Mouse (Mus musculus) ovary, postnatal 36 days (tissue): ENCODE results near the gene Tia1.
"Not testable (repeated sequence)": the region's sequence is repeated elsewhere in the genome, so short reads cannot be mapped to it uniquely, and the experiment has no call there.

Experiments
- DNase-seq: peaks from one replicate; pipeline ENCODE4 v3.0.0; 2022; ENCODE audit warnings: low spot score, mixed read lengths

Tia1 gene

DNA sequence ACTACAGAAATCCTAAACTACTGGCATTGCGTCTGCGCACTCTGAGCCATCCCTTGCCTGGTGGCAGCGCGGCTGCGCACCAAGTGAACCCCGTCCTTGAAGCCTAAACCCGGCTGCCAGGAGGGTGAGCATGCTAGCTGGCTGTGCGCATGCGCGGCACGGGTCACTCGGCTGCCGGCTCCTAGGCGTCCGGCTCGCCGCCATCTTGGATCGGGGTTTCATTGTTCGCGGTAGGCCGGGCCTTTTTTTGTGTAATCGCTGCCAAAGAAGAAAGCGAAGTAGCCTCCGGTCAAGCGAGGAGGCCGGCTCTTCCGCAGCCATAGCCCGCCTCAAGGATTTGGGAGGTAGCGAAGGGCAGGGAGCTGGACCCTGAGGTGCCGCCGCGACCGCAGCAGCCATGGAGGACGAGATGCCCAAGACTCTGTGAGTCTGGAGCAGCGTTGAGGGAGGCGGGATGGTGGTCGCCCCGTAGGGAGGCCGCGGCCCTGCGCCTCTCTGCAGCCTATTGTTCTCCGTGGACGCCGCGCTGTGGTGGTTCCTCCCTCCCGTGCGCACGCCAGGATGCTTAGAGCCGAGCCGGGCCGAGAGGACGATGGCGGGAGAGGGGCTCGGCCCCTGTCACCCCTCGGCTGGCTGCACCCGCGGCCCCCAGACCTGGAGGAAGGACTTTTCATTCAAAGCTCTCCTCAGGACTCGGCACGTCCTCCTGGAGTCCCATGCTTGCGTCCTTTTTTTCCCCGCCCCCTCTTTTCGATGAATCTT is at the start of gene Tia1:
Gene Tia1, plus strand, starts transcription at position 120 of the 762 bp plus-strand sequence.
- peak; percentile 97 for DNase-seq

DNA sequence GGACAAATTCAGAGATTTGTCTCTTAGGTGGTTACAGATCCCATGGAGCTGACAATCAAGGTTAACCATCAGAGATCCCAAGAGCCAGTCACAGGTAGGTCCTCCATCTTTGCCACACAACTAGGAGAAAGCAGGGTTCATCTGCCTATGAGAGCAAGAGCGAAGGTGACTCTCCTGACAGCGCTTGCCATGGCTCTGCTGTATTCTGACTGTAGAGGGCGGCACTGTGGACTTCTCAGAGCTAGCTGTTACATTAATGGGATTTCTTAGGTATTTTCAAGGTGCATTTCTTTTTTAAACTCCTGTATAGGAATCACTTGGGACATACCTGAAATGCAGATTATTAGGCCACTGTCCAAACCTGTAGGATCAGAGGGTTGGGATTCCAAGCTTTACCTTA is 49.1 kb upstream of the Tia1 start:
- no peak for DNase-seq

- no peak for DNase-seq
Observed at GRCm38 (mm10) chr6:86356956-86357355, 47.1 kb upstream of the Tia1 start.

- peak; percentile 60 for DNase-seq
Observed at GRCm38 (mm10) chr6:86360691-86361090, 43.3 kb upstream of the Tia1 start.

- DNase-seq = no peak
Observed at GRCm38 (mm10) chr6:86361373-86361772, 42.6 kb upstream of the Tia1 start.

- DNase-seq = peak; percentile 70
Observed at GRCm38 (mm10) chr6:86364442-86365141, 39.4 kb upstream of the Tia1 start.

GRCm38 (mm10) chr6:86365371-86366124 is 38.5 kb upstream of the Tia1 start, which contains the start of gene Fam136a:
Gene Fam136a (plus strand): TSS chr6:86365646.
- DNase-seq = peak; percentile 96

GRCm38 (mm10) chr6:86366125-86366852 is 37.7 kb upstream of the Tia1 start:
- peak; percentile 59 for DNase-seq

GRCm38 (mm10) chr6:86366853-86367249 is 37.2 kb upstream of the Tia1 start:
- DNase-seq = no peak

DNA sequence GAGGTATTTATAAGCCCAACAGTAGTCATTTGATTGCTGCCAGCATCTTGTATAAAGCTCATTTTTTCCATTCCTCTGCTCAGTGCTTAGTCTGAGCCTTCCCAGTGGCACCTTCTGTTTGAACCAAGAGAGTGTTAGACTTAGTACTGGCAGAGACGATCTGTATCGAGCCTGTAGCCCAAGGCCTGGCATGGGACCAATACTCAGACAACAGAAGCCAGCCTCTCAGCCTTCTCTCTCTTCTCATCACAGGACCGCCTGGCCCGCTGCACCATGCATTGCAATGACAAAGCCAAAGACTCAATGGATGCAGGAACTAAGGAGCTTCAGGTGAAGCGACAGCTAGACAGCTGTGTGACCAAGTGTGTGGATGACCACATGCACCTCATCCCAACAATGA is 35.5 kb upstream of the Tia1 start:
- no peak for DNase-seq

- DNase-seq = no peak
Observed at GRCm38 (mm10) chr6:86370093-86370713, 33.8 kb upstream of the Tia1 start.

DNA sequence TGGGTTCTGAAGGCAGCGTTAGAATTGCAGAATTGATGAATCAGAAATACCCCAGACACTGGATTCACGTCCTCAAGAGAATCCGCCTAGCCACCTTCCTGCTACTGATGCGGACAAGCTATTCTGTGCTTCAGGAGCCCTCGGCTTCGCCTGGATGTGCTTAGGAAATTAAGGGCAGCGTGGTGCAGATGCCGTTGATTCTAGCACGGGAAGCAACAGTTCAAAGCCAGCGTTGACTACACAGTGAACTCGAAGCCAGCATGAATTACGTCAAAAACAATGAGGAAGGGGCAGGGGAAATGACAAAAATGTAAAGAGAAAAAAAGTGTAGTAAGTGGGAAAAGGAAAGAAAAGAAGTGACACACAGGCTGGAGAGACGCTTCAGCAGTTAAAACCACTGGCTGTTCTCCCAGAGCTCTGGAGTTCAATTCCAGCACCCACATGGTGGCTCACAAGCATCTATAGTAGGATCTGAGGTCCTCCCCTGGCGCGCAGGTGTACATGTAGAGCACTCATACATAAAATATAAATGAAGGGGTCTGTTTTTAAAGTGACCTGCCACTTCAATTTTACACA is 33.2 kb upstream of the Tia1 start, which contains the start of gene Snrpg:
Gene Snrpg, plus strand, starts transcription at position 541 of the 576 bp plus-strand sequence.
- no peak for DNase-seq

- peak; percentile 93 for DNase-seq
Observed at GRCm38 (mm10) chr6:86371340-86371911, 32.6 kb upstream of the Tia1 start.

DNA sequence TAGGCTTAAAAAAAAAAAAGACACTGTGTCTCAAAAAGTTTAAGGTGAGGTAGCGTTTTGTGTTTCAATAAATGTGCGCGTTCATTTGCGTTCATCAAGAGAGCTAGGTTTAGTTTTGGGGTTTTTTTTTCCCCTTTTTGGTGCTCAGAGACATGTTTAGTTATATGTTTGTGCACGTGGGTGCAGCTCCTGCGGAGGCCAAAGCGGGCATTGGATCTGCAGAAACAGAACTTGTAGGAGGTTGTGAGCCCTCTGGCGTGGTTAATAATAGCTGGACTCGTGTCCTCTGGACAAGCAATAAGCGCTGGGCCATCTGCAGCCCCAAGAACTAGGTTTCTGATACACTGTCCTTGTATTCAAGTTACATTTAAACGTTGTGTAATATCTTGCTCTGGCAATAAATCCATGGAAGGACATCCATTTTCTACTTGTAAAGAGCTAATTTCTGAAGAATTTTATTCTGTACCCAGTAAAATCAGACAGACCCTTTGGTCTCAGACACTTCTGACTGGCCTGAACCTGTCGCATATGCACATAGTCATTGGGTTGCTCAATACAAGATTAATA is 32.0 kb upstream of the Tia1 start:
- no peak for DNase-seq

DNA sequence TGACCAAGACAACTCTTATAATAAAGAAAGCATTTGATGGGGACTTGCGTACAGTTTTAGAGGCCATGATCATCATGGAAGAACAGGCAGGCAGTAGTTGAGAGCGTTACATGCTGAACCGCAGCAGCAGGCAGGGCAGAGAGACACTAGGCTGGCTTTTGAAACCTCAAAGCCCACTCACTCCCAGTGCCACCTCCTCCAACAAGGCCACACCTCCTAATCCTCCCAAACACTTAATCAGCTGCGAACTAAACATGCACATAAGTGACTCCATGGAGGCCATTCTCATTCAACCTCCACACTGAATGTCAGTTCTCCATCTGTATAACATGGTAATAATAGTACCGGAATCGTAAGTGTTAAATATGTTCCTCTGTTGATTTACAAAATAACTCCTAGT is 30.5 kb upstream of the Tia1 start:
- no peak for DNase-seq

DNA sequence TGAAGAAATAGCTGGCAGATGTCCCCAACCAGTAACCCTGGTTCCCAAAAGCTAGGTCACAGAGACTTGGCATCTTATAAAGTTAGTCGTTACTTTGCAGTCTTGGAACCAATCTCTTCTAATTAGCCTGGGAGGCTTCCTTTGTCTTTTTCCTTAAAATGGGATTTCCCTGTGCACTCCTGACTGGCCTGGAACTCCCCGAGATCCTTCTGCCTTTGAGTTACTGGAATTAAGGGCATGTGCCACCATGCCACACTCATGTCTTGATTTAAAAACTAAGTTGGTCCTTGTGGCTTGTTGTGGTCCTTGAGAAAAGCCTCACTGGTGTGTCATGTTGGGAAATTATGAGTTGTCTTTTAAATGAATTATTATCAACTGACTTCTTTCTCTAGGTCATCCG is 25.7 kb upstream of the Tia1 start:
- DNase-seq = no peak

DNA sequence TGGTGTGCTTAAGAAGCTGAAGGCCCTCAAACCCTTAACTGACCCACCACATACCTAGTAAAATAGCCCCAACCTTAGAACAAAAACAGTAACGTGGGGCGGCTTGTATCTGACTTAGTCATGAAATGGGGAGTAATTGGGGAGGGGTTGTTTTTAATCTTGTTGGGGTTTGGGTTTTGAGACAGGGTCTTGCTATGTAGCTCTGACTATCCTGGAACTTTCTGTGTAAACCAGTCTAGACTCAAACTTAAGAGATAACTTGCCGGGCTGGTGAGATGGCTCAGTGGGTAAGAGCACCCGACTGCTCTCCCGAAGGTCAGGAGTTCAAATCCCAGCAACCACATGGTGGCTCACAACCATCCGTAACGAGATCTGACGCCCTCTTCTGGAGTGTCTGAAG is 23.9 kb upstream of the Tia1 start:
- DNase-seq = not testable (repeated sequence)

GRCm38 (mm10) chr6:86382551-86382950 is 21.5 kb upstream of the Tia1 start:
- DNase-seq = no peak

- DNase-seq = no peak
Observed at GRCm38 (mm10) chr6:86383370-86383769, 20.6 kb upstream of the Tia1 start.

DNA sequence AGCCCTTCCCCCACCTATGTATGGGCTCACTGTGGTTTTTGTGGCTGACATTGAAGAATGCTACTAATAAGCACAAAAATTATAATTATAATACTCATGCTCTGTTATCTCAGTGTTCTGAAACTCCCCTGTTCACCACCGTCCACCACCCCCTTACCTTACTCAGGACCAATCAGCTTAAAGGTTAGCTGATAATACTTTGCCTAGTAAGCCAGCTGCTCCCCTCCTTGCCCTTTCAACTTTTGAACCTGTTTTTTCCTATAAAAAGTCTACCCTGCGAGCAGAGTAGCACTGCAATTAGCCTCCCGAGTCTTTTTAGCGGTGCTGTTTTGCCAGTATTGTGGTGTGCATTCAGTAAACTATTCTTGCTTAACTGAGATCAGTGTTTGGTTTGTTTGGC is 19.3 kb upstream of the Tia1 start:
- DNase-seq = no peak
